Mouse (Mus musculus) thymus, postnatal 4 days (tissue): ENCODE data around the gene Camk2g.

Experiments
- DNase-seq: peaks from one replicate; pipeline ENCODE4 v3.0.0; 2021

Camk2g gene

GRCm38 (mm10) chr14:20806116-20806840, 12.4 kb upstream of the Camk2g start:
- DNase-seq = no peak

GRCm38 (mm10) chr14:20804964-20805672, 11.2 kb upstream of the Camk2g start:
- no peak for DNase-seq

DNA sequence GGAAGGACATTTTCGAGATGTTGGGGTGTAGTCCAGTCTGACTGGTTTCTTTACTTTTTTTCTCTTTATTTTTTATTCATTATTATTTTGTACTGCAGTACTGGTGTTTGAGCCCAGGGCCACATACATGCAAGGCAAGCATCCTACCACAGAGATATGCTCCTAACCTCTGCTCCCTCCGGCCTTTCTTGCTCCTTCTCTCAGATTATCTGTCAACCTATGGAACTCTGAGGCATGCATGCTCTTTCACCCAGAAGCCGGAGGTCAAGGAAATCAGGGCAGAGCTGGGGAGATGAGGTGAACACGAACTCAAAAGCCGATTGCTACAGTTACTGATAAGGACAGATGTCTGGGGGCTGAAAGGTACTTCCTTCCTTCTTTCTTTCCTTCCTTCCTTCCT, 10.6 kb upstream of the Camk2g start:
- no peak for DNase-seq

GRCm38 (mm10) chr14:20803606-20803938, 9.7 kb upstream of the Camk2g start:
- peak; percentile 80 for DNase-seq

DNA sequence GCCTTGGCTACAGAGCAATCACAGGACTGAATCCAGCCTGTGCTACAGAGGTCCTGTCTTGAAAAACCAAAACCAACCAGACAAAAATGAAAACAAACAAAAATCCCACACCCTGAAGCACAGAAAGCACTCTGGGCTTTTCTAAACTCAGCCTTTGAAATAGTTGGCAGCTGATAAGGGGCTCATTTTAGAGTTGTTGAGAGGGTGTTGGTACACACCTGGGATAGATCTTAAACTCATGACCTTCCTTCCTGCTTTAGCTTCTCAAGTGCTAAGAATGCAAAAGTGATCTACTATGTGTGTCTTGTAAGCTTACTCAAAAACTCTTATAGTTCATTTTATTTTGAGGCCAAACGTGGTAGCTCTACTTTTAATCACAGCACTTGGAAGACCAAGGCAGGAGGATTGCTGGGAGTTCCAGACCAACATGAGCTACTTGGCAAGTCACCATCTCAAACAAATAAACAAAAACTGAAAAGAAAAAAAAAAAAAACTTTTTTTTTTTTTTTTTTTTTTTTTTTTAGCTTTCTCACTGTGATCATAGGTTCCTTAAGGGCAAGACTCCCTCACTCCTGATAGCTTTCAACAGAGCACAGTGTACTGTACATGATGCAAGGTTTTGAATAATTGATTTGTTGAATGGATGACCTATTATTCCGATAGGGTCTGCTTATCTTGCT, 9.2 kb upstream of the Camk2g start:
- DNase-seq = no peak

- DNase-seq = peak; percentile 98
Measured at GRCm38 (mm10) chr14:20798761-20799160, 4.9 kb upstream of the Camk2g start.

DNA sequence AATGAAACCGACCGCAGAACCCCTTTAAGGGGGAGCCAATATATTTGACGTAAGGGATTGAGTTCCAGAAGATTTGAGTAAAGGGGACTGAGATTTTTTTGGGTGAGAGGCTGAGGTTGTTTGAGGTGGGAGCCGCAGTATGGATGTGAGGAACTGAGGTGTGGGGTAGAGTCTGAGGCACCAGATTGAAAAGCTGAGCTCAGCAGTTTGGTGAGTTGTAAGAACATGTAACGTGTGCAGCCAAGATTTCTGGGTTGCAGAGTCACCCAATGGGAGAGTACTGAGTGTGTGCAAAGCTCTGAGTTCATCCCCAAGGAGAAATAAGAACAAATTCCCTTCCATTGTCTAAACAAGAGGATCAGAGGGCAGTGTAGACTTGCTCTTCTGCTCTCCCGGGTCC, 4.4 kb upstream of the Camk2g start:
- DNase-seq = no peak

GRCm38 (mm10) chr14:20796643-20797042, 2.8 kb upstream of the Camk2g start:
- DNase-seq = no peak

DNA sequence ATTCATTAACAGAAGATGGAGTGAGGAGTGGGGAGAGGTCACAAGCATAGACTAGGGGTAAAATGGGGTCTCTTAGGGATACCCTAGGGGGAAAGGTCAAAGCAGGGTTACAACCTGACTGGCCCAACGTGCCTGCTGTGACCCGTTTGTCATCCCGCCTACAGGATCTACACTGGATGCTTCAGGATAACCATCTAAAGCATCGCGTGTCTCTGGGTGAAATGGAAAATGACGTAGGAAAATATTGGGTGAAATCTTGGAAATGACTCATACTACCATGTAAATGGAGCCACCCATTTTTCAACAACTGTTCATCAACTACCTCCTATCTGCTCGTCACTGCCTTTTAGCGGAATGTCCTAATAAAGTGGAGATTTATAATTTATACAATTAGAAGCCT, 2.3 kb upstream of the Camk2g start:
- DNase-seq = no peak

GRCm38 (mm10) chr14:20795423-20796152, 1.7 kb upstream of the Camk2g start:
- no peak for DNase-seq

DNA sequence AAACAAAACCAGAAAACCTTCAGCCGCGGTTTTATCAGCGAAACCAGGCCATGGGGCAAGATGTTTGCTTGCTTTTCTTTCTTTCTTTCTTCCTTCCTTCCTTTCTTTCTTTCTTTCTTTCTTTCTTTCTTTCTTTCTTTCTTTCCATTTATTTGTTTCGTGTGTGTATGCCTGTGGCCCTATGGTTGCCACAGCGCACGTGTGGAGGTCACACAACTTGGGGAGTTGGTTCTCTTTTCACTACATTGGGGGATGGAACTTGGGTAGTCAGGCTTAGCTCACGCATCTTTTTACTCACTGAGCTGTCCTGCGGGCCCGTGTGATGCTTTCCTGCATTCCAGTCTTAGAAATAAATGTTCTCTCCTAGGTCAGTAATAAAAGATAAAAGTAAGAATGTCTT, 701 bp upstream of the Camk2g start:
- DNase-seq = no peak

DNA sequence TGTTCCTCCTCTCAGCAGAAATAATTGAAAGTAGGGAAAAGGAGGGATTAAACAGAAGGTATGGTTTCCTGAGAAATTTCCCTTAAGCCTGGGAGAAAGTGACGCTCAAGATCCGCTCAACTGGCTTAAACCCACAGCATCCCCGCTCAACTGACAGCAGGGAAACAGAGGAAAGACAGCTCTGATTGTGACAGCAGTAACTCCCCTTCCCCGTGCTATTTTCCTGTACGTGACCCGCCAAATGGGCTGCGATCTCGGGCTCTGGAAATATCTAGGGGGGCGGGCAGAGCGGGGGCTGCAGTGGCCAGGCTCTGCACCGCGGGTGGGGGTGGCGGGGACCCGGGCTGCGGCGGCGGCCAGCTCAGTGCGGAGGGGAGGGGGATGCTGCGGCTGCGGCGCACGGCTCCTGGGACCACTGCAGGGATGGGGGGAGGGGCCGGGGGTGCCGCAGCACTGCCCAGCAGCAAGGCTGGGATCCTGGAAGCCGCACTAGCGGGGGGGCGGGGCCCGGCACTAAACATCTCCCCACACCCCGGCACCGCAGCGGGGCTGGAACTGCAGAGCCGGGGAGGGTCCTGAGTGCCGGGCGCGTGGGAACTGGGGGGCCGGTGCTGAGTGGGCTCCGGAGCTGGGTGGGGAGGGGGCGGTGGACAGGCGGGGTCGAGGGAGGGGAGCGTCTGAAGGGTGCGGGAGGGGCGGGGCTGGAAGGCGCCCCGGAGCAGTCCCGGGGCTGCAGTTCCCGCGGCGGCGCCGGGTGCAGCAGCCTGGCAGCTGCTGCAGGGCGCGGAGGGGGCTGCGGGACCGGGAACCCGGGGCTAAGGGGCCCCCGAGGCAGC, 748 bp downstream of the Camk2g start:
- DNase-seq = peak; percentile 73

GRCm38 (mm10) chr14:20792243-20792921, 1.5 kb downstream of the Camk2g start:
- DNase-seq = peak; percentile 39

GRCm38 (mm10) chr14:20791511-20792242, 2.2 kb downstream of the Camk2g start:
- peak; percentile 67 for DNase-seq

- DNase-seq = no peak
Measured at GRCm38 (mm10) chr14:20790996-20791395, 2.9 kb downstream of the Camk2g start.

- no peak for DNase-seq
Measured at GRCm38 (mm10) chr14:20790445-20790844, 3.4 kb downstream of the Camk2g start.

DNA sequence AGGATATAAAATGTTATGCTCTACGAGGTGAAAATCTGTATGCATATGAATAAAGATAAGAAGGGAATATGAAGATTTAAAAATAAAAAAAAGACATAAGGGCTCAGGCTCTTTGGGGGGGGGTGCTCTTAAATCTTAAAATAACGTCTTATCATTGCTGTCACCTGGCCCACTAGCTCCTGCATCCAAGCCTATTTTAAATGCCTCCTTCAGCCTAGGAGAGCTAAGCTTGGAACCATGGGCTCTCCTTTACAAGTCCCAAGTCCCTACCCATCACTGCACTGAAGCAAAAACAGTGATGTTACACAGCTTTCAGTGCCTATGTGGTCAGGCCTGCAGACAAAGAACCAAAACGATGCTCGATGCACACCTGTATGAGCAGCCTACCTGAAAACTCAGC, 4.3 kb downstream of the Camk2g start:
- no peak for DNase-seq

DNA sequence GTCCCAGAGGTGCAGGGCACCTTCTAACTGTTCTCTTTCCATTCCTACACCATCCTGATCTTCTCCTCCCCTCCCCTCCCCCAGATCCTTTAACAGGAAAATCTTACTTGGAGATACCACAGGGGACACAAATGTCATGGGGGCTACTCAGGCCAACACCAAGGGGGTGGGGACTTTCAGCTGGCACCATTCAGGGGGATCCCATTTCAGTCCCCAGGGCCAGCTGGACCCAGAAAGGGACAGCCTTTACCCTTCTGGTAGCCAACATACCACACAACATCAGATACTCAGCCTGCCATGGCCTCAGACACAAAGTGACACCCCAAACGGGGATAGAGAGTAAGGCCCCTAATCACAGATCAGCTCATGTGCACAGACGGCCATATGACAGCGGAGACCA, 5.7 kb downstream of the Camk2g start:
- no peak for DNase-seq

- peak; percentile 35 for DNase-seq
Measured at GRCm38 (mm10) chr14:20786611-20787015, 7.3 kb downstream of the Camk2g start.

GRCm38 (mm10) chr14:20786020-20786419, 7.9 kb downstream of the Camk2g start:
- DNase-seq = peak; percentile 57

DNA sequence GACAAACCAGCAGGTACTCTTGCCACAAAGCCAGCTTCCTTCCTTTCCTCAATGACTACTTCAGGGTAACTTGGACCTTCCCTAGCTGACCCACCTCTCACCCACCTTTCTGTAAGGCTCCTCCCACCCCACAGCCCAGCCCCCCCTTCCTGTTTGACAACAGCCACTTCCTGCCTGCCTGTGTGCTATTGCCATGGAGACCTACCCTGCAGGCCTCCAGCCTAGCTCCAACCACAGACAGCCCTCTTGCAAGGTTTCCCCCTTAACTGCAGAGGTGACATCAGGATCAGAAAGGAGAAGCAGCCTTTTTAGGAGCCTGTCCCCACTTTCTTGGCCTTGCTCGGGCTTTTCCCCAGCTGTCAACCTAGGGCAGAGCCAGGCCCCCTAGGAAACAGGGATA, 8.7 kb downstream of the Camk2g start:
- DNase-seq = peak; percentile 78
